Mouse (Mus musculus): ENCODE measurements around the gene Fam189a2. TPM values are rescaled to one million over a fixed set of nuclear protein-coding genes. Genes with fewer than 3 reads are reported as not detected.

Gene Fam189a2
- total and polyA plus RNA-seq, 3 experiments: not detected

DNA sequence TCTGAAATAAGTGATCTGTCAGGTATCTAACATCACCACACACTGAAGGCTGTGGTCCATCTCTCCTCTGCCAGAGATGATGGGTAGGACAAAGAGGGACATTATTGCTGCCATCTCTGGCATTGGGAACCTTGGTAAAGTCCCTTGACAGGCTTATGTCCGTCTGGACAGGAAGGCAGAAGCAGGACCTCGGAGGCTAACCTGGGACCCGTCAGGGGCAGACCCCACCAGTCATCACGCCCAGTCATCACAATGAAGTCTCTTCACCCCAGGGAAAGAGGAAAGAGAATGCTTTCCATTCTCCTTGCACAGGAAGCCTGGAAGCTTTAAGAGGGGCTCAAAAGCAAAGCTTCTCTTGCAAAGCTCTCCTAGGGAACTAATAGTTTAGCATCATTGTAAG is 82.9 kb downstream of the Fam189a2 start:
- Histone ChIP-seq H3K4me1 (ENCODE audit: control insufficient read depth in 1 of 2, insufficient read depth in 2 of 2, low read length in 2 of 2) (no peaks in the 10 kb centered on the region), H3K9me3 (replicated peaks; ENCODE audit: insufficient read depth, low read length) (no peaks in the 10 kb centered on the region), H3K79me2 (ENCODE audit: control insufficient read depth, insufficient read depth, low read length, poor library complexity) (no peaks in the 10 kb centered on the region), H3K4me3 (ENCODE audit: control insufficient read depth in 1 of 2, insufficient read depth in 1 of 2, low read depth in 2 of 2, low read length in 2 of 2) (no peak overlapping the region), H3K27me3 (ENCODE audit: control insufficient read depth in 1 of 2, insufficient read depth in 2 of 2, low read length in 2 of 2) (no peaks in the 10 kb centered on the region), H3K36me3 (ENCODE audit: control insufficient read depth in 1 of 2, insufficient read depth in 2 of 2, low read length in 2 of 2) (no peaks in the 10 kb centered on the region), H3K9ac (ENCODE audit: control insufficient read depth, low read depth, low read length, poor library complexity, severe bottlenecking) (no peak overlapping the region), H3K27ac (ENCODE audit: control insufficient read depth, low read depth, low read length) (no peak overlapping the region)
- no peak for TF ChIP-seq MYC (IDR thresholded peaks at IDR 0.05; ENCODE audit: low read depth, low read length)
- no peak for TF ChIP-seq RAD21 (IDR thresholded peaks at IDR 0.05; ENCODE audit: low read depth, low read length)
- TF ChIP-seq UBTF (IDR thresholded peaks at IDR 0.05; ENCODE audit: borderline replicate concordance, insufficient read depth, low read depth, low read length): no peak
- no peak for TF ChIP-seq TCF12 (IDR thresholded peaks at IDR 0.05; ENCODE audit: low read depth, low read length)
- no peak for TF ChIP-seq POLR2AphosphoS2 (IDR thresholded peaks at IDR 0.05; ENCODE audit: low read length)
- TF ChIP-seq MEF2A (IDR thresholded peaks at IDR 0.05; ENCODE audit: extremely low read depth, insufficient replicate concordance, low read depth, low read length, poor library complexity, severe bottlenecking): no peak
- no peak for TF ChIP-seq USF2 (IDR thresholded peaks at IDR 0.05; ENCODE audit: borderline replicate concordance in 1 of 2, insufficient read depth in 1 of 2, low read depth in 1 of 2, low read length in 2 of 2)
- no peak for TF ChIP-seq GATA1 (IDR thresholded peaks at IDR 0.05; ENCODE audit: low read depth, low read length)
- TF ChIP-seq MAZ (IDR thresholded peaks at IDR 0.05; ENCODE audit: low read depth, low read length): no peak
- no peak for TF ChIP-seq JUND (IDR thresholded peaks at IDR 0.05; ENCODE audit: low read depth, low read length)
- no peak for TF ChIP-seq ETS1 (IDR thresholded peaks at IDR 0.05; ENCODE audit: low read depth, low read length)
- TF ChIP-seq USF1 (IDR thresholded peaks at IDR 0.05; ENCODE audit: low read depth, low read length): no peak
- TF ChIP-seq ZMIZ1 (IDR thresholded peaks at IDR 0.05; ENCODE audit: low read depth, low read length): no peak
- TF ChIP-seq BHLHE40 (IDR thresholded peaks at IDR 0.05; ENCODE audit: borderline replicate concordance, low read depth, low read length): no peak
- no peak for TF ChIP-seq NELFE (IDR thresholded peaks at IDR 0.05; ENCODE audit: low read depth, low read length)
- TF ChIP-seq ZC3H11A (IDR thresholded peaks at IDR 0.05; ENCODE audit: low read depth, low read length): no peak
- DNase-seq (ENCODE audit: low read depth, low spot score): no peak

DNA sequence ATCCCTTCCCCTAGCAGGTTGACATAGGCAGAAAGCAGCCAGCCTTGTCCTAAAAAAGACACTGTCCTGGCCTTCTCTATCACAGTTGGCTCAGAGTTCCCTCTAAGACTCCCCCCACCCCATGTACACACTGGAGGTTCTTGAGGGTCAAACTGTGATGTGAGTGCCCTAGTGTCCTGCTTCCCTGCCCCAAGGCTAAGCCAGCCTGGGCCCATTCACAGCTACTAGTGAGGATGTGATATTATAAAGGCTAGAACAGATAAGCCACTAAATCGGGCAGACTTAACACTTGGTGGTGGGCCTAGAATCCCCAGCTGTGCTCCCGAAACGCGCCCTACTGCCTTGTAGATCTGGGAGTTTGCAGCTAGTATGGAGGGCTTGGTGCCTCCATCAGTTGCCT is 84.1 kb downstream of the Fam189a2 start:
- DNase-seq (ENCODE audit: low read depth, low spot score): no peak
- H3K4me3 ChIP-seq (ENCODE audit: control insufficient read depth in 1 of 2, insufficient read depth in 1 of 2, low read depth in 2 of 2, low read length in 2 of 2): no peak overlapping the region
- H3K9ac ChIP-seq (ENCODE audit: control insufficient read depth, low read depth, low read length, poor library complexity, severe bottlenecking): no peak overlapping the region
- no peak overlapping the region for H3K27ac ChIP-seq (ENCODE audit: control insufficient read depth, low read depth, low read length)
- H3K9me3 ChIP-seq (replicated peaks; ENCODE audit: insufficient read depth, low read length): no peaks in the 10 kb centered on the region
- no peaks in the 10 kb centered on the region for H3K4me1 ChIP-seq (ENCODE audit: control insufficient read depth in 1 of 2, insufficient read depth in 2 of 2, low read length in 2 of 2)
- H3K79me2 ChIP-seq (ENCODE audit: control insufficient read depth, insufficient read depth, low read length, poor library complexity): no peaks in the 10 kb centered on the region
- H3K36me3 ChIP-seq (ENCODE audit: control insufficient read depth in 1 of 2, insufficient read depth in 2 of 2, low read length in 2 of 2): no peaks in the 10 kb centered on the region
- H3K27me3 ChIP-seq (ENCODE audit: control insufficient read depth in 1 of 2, insufficient read depth in 2 of 2, low read length in 2 of 2): no peaks in the 10 kb centered on the region
- TF ChIP-seq BHLHE40 (IDR thresholded peaks at IDR 0.05; ENCODE audit: borderline replicate concordance, low read depth, low read length) (no peak), TCF12 (IDR thresholded peaks at IDR 0.05; ENCODE audit: low read depth, low read length) (no peak), MAX (IDR thresholded peaks at IDR 0.05; ENCODE audit: low read length) (no peak), EP300 (IDR thresholded peaks at IDR 0.05; ENCODE audit: low read depth in 1 of 2, low read length in 2 of 2) (no peak), NELFE (IDR thresholded peaks at IDR 0.05; ENCODE audit: low read depth, low read length) (no peak), TAL1 (IDR thresholded peaks at IDR 0.05; ENCODE audit: low read length) (no peak), MAFK (IDR thresholded peaks at IDR 0.05; ENCODE audit: borderline replicate concordance, low read depth, low read length) (no peak), POLR2AphosphoS2 (IDR thresholded peaks at IDR 0.05; ENCODE audit: low read length) (no peak), SIN3A (IDR thresholded peaks at IDR 0.05; ENCODE audit: low read length) (no peak), ETS1 (IDR thresholded peaks at IDR 0.05; ENCODE audit: low read depth, low read length) (no peak), TBP (IDR thresholded peaks at IDR 0.05; ENCODE audit: low read depth, low read length) (no peak), USF1 (IDR thresholded peaks at IDR 0.05; ENCODE audit: low read depth, low read length) (no peak), RCOR1 (IDR thresholded peaks at IDR 0.05; ENCODE audit: low read depth, low read length) (no peak), ZMIZ1 (IDR thresholded peaks at IDR 0.05; ENCODE audit: low read depth, low read length) (no peak)

All from MEL (cell line).